Mouse (Mus musculus) bone marrow macrophage, adult 2 months (primary cell): ENCODE measurements around the gene Gatad2b. TPM values are rescaled to one million over a fixed set of nuclear protein-coding genes. Genes with fewer than 3 reads are reported as not detected.

Source experiments
- H3K27ac ChIP-seq: 2 replicates; pipeline ENCODE4 v1.5.1; 2012; ENCODE audit warnings: low read depth, low read length; ENCODE audit not compliant: insufficient read depth
- H3K4me1 ChIP-seq: 2 replicates; pipeline ENCODE4 v1.6.1; 2012; ENCODE audit warnings: low read length; ENCODE audit not compliant: control insufficient read depth, insufficient read depth
- H3K4me3 ChIP-seq: 2 replicates; pipeline ENCODE4 v1.5.1; 2012; ENCODE audit warnings: mild to moderate bottlenecking, low read length, moderate library complexity; ENCODE audit not compliant: insufficient read depth
- CTCF ChIP-seq: IDR thresholded peaks from 2 replicates; pipeline ENCODE4 v1.5.1; 2012; ENCODE audit warnings: low read depth, mild to moderate bottlenecking, low read length, moderate library complexity
- POLR2A ChIP-seq: IDR thresholded peaks from 2 replicates; pipeline ENCODE4 v1.6.1; 2012; ENCODE audit warnings: mild to moderate bottlenecking, low read depth, low read length, borderline replicate concordance
- polyA plus RNA-seq: library from polyadenylated mRNA; stranded (reverse); fragments of >200 nt; gene quantifications from 2 replicates; pipeline ENCODE4 v1.2.4, GENCODE M21; 2012; ENCODE audit not compliant: missing spikeins, insufficient read depth, insufficient read length

The Gatad2b gene
- polyA plus RNA-seq, 1 experiment = 48.2 TPM

- Histone ChIP-seq H3K4me3 (no peak overlapping the region), H3K4me1 (no peaks in the 10 kb centered on the region), H3K27ac (no peak overlapping the region)
- no peak for TF ChIP-seq POLR2A
- no peak for TF ChIP-seq CTCF
Measured at GRCm38 (mm10) chr3:90408721-90409120, 115.7 kb downstream of the Gatad2b start.

GRCm38 (mm10) chr3:90412312-90413010 is 119.5 kb downstream of the Gatad2b start:
- Histone ChIP-seq H3K4me1 (no peaks in the 10 kb centered on the region), H3K4me3 (no peak overlapping the region), H3K27ac (no peak overlapping the region)
- TF ChIP-seq POLR2A (no peak), CTCF (peak; percentile 87)

DNA sequence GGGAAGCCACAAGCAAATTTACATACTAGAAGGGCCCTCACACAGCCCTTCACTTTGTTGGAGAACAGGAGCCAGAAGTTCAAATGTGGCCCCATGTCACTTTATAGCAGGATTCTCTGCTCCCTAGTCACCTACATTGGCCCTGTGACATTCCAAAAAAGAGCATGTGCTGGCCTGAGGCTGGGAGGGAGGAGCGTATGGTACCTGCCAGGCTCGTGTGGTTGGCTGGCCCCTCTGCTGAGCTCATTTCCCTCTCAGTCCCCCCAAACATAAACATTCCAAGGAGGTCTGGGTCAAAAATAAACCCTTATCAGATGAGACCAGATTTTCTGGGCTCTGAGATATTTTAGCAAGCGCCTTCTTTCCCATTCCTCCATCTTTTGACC is 120.0 kb downstream of the Gatad2b start:
- Histone ChIP-seq H3K27ac (no peak overlapping the region), H3K4me1 (no peaks in the 10 kb centered on the region), H3K4me3 (no peak overlapping the region)
- TF ChIP-seq CTCF = no peak; the same call in 1 of the 2 replicates
- no peak for TF ChIP-seq POLR2A

Other genes starting within 250 kb of the Gatad2b start
- 84.4 and 85.5 TPM in 2 replicates for gene 4933434E20Rik, start 241.5 kb upstream of the Gatad2b start, polyA plus RNA-seq
- 200 and 228 TPM in 2 replicates for gene Ubap2l, start 240.6 kb upstream of the Gatad2b start, polyA plus RNA-seq
- gene Tpm3, start 220.5 kb upstream of the Gatad2b start, polyA plus RNA-seq = 739 and 786 TPM in 2 replicates
- gene Nup210l, start 189.0 kb upstream of the Gatad2b start, polyA plus RNA-seq = 0.28 and 0.69 TPM in 2 replicates
- 946 and 1,891 TPM in 2 replicates for gene Rps27, start 79.5 kb upstream of the Gatad2b start, polyA plus RNA-seq
- 19.0 and 23.2 TPM in 2 replicates for gene Rab13, start 79.5 kb upstream of the Gatad2b start, polyA plus RNA-seq
- gene Jtb, start 61.6 kb upstream of the Gatad2b start, polyA plus RNA-seq = 64.5 and 67.9 TPM in 2 replicates
- 1.3 and 2.9 TPM in 2 replicates for gene Creb3l4, start 49.7 kb upstream of the Gatad2b start, polyA plus RNA-seq
- 155 and 159 TPM in 2 replicates for gene Slc39a1, start 45.0 kb upstream of the Gatad2b start, polyA plus RNA-seq
- 45.5 and 56.9 TPM in 2 replicates for gene Crtc2, start 39.0 kb upstream of the Gatad2b start, polyA plus RNA-seq
- gene Dennd4b, start 28.0 kb upstream of the Gatad2b start, polyA plus RNA-seq = 47.7 and 52.9 TPM in 2 replicates
- 0.72 and 0.83 TPM in 2 replicates for gene Slc27a3, start 96.8 kb downstream of the Gatad2b start, polyA plus RNA-seq
- gene Ints3, start 140.4 kb downstream of the Gatad2b start, polyA plus RNA-seq = 18.9 and 20.4 TPM in 2 replicates
- gene Npr1, start 172.7 kb downstream of the Gatad2b start, polyA plus RNA-seq = 0.17 and 0.89 TPM in 2 replicates
- gene Ilf2, start 182.9 kb downstream of the Gatad2b start, polyA plus RNA-seq = 29.3 and 29.8 TPM in 2 replicates
- gene Snapin, start 197.9 kb downstream of the Gatad2b start, polyA plus RNA-seq = 96.6 and 101 TPM in 2 replicates
- gene Chtop, start 216.3 kb downstream of the Gatad2b start, polyA plus RNA-seq = 56.9 and 59.9 TPM in 2 replicates
- 228 and 247 TPM in 2 replicates for gene S100a1, start 221.2 kb downstream of the Gatad2b start, polyA plus RNA-seq
- 120 and 139 TPM in 2 replicates for gene S100a13, start 221.3 kb downstream of the Gatad2b start, polyA plus RNA-seq
- 0.40 TPM in 1 of 2 replicates, not detected in the other for gene S100a14, start 233.7 kb downstream of the Gatad2b start, polyA plus RNA-seq
- gene S100a16, start 244.1 kb downstream of the Gatad2b start, polyA plus RNA-seq = 0.50 TPM in 1 of 2 replicates, not detected in the other